8 mouse cellular contexts compared by ENCODE assay signal in the genomic region with DNA sequence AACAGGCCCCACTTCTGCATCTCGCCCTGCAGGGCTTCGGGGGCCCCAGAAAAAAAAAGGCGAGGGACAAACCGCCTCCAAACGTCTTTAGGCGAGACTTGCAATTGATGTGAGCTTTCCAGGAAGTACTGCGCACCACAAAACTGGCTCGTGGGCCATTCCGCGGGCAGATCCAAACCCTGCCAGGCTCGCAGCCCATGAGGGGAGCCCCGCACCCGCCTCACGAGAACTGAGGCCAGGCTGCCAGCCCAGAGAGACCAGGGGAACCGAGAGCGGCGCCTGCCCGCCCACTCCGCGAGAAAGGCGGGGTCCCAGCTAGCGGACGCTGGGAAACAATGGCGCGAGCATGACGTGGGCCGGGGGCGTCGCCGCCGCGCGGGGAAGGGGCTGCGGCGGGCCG. TPM values are rescaled to one million over a fixed set of nuclear protein-coding genes. Genes with fewer than 3 reads are reported as not detected.
DNase-seq lines count a peak whose midpoint lies in the region; ATAC-seq and TF ChIP-seq lines count a peak whose summit lies in the region.

No protein-coding gene starts in this region.

- no peaks in the 10 kb centered on the region for H3K27me3 ChIP-seq in hindbrain, embryonic 16.5 days (replicated peaks; ENCODE audit: control insufficient read depth, insufficient read depth, low read length)

- DNase-seq in R1 (ENCODE audit: low read depth, low spot score), result peak; percentile 80
- peak; percentile 83 to 85 for DNase-seq in cerebellum, postnatal 36 days
- DNase-seq in gastrocnemius, adult 18-20 months (ENCODE audit: low spot score), result peak; percentile 71
- DNase-seq in left cerebral cortex, adult 2 months (ENCODE audit: extremely low spot score in 1 of 2, low spot score in 2 of 2), result peak; percentile 83 to 88
- DNase-seq in retina, postnatal 7 days (ENCODE audit: low read depth, low spot score), result peak; percentile 59
- DNase-seq in urinary bladder, adult 2 months (ENCODE audit: low spot score), result peak; percentile 74

- H3K4me3 ChIP-seq in hindbrain, embryonic 16.5 days (ENCODE audit: low read length), result peak overlapping the region; percentile 67
- H3K4me3 ChIP-seq in left cerebral cortex, adult 2 months, result peak overlapping the region; percentile 83
- peak overlapping the region; percentile 64 for H3K4me3 ChIP-seq in macrophage (ENCODE audit: inconsistent target)

- peak; percentile 95 for ATAC-seq in hindbrain, embryonic 16.5 days

- no peaks in the 10 kb centered on the region for H3K36me3 ChIP-seq in hindbrain, embryonic 16.5 days (ENCODE audit: control insufficient read depth, insufficient read depth, low read length)
- H3K36me3 ChIP-seq in macrophage (ENCODE audit: inconsistent target), result no peaks in the 10 kb centered on the region

- H3K27ac ChIP-seq in hindbrain, embryonic 16.5 days (ENCODE audit: low read depth, low read length), result peak overlapping the region; percentile 99
- H3K27ac ChIP-seq in left cerebral cortex, adult 2 months, result peak overlapping the region; percentile 96
- peak overlapping the region; percentile 81 for H3K27ac ChIP-seq in macrophage

- peaks cover 50% of the 10 kb centered on the region for H3K79me2 ChIP-seq in macrophage (ENCODE audit: inconsistent target)

- no peak for TF ChIP-seq CTCF in left cerebral cortex, adult 2 months (IDR thresholded peaks at IDR 0.05)

- H3K9ac ChIP-seq in hindbrain, embryonic 16.5 days (ENCODE audit: low read depth, low read length), result peak overlapping the region; percentile 95

- WGBS in hindbrain, embryonic 16.5 days, result 1% methylated on average over 21 of the region's 36 CpGs
- WGBS in macrophage (ENCODE audit: missing documents), result under 1% methylated on average over 22 of the region's 36 CpGs

- intact Hi-C loops in left cerebral cortex, adult 2 months (cut with DNase I), result loop anchor here (1.0 to 10.0 kb wide), 2 partner anchors 52 to 197 kb away; partner anchors contain the start of gene Cnnm2

- H3K9me3 ChIP-seq in hindbrain, embryonic 16.5 days (ENCODE audit: control insufficient read depth, low read length), result no peaks in the 10 kb centered on the region

- peaks cover 20% of the 10 kb centered on the region for H3K4me1 ChIP-seq in hindbrain, embryonic 16.5 days (ENCODE audit: control insufficient read depth, insufficient read depth, low read depth, low read length)

- peak overlapping the region; percentile 76 for H3K4me2 ChIP-seq in hindbrain, embryonic 16.5 days (ENCODE audit: low read length)

RNA-seq across cellular contexts. Expression of gene Ina, which starts 52.8 kb away (rescaled TPM):
- total RNA-seq in gastrocnemius, adult 18-20 months (2021), result not detected
- polyA plus RNA-seq in hindbrain, embryonic 16.5 days (2015; fragmentation: Nextera tagmentation; extraction: Ambion mirVana), result 413 and 454 TPM in 2 replicates
- 100 to 1,000 TPM; 219 to 227 TPM for total RNA-seq in left cerebral cortex, adult 2 months (2021)
- total RNA-seq in macrophage (2018; cell fraction: chromatin; rRNA removed), result not detected
- total RNA-seq in macrophage (2018; cell fraction: cytosol; rRNA removed), result not detected
- not detected for total RNA-seq in macrophage (2018; cell fraction: nucleus; rRNA removed)
- polyA plus RNA-seq in macrophage (2018), result not detected in 3 replicates
- 0.03 and 0.10 TPM in 2 replicates for polyA plus RNA-seq in urinary bladder, adult 2 months (2012; rRNA removed)

RNA-seq across cellular contexts. Expression of gene Nt5c2, which starts 53.3 kb away (rescaled TPM):
- 10 to 100 TPM; 11.4 to 12.3 TPM for total RNA-seq in gastrocnemius, adult 18-20 months (2021)
- polyA plus RNA-seq in hindbrain, embryonic 16.5 days (2015; fragmentation: Nextera tagmentation; extraction: Ambion mirVana), result 77.6 and 80.6 TPM in 2 replicates
- total RNA-seq in left cerebral cortex, adult 2 months (2021), result 10 to 100 TPM; 73.7 to 82.1 TPM
- 100 to 1,000 TPM in 17 of 26 experiments, 10 to 100 TPM in 9; 27.4 to 302 (median 150) TPM for total RNA-seq in macrophage (2018; cell fraction: chromatin; rRNA removed)
- 10 to 100 TPM; 27.9 to 50.7 (median 38.9) TPM for total RNA-seq in macrophage (2018; cell fraction: cytosol; rRNA removed)
- 100 to 1,000 TPM in 6 of 26 experiments, 10 to 100 TPM in 20; 22.1 to 136 (median 68.3) TPM for total RNA-seq in macrophage (2018; cell fraction: nucleus; rRNA removed)
- 37.6 to 49.9 TPM (median 47.8 TPM) in 3 replicates for polyA plus RNA-seq in macrophage (2018)
- polyA plus RNA-seq in urinary bladder, adult 2 months (2012; rRNA removed), result 34.1 and 36.3 TPM in 2 replicates

Comparison
In these comparisons a context has a peak if more than half of its experiments do, and no peak if none do; other contexts are left out.
1. Peak in every context shown above with its lines: DNase-seq, ATAC-seq, H3K4me3 ChIP-seq and H3K27ac ChIP-seq.
2. RNA of gene Ina, which starts 52.8 kb away (polyA plus RNA-seq): 413 to 454 TPM in hindbrain, embryonic 16.5 days; 0.03 to 0.10 TPM in urinary bladder, adult 2 months and not detected in macrophage; every median in the first group is over 100 times any median in the second.